Mouse (Mus musculus): ENCODE results near the gene Ttc34.

Ttc34 gene

DNA sequence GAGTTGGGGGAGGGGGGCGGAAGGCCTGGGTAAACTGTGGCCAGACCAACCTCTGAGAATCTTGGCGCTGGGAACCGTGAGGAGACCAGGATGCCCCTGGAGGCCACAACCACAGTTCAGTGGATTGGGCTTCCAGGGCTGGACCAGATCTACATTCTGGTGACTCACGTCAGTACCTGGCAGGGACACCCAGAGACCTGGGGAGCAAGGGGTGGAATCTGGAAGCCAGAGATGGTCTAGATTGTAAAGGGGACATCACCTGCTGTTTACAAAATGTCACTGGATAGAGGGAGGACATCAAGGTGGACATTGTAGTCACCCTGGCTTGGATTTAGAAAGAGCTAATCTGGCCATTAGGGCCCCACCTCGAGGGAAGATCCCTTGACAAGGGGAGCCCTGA is 58.3 kb downstream of the Ttc34 start:
- no peak for DNase-seq (ENCODE audit: low read depth, low spot score)

- no peak for DNase-seq (ENCODE audit: low read depth, low spot score)
Measured at GRCm38 (mm10) chr4:154897676-154898465, 60.6 kb downstream of the Ttc34 start.

GRCm38 (mm10) chr4:154898506-154899446 is 61.5 kb downstream of the Ttc34 start, which contains the start of gene Fam213b:
Gene Fam213b (minus strand): TSS chr4:154899135.
- peak; percentile 91 for DNase-seq (ENCODE audit: low read depth, low spot score)

DNA sequence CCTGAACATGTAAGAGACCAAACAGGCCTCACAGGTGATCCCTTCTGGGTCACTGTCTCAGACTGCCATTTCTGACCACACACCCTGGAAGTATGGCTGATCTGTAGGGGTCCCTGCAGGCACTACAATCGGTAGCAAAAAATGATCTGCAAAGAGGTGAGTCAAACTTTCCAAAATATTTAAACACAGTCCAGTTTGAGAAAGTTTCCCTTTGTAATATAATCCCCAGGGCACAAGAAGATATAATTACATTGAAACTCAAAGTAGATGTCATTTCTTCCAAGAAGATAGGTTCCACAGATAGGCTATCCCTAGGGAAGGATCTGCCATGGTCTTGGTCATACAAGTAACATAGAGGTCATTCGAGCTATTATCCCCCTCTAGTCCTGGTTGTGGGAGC is 65.1 kb downstream of the Ttc34 start:
- no peak for DNase-seq (ENCODE audit: low read depth, low spot score)

DNA sequence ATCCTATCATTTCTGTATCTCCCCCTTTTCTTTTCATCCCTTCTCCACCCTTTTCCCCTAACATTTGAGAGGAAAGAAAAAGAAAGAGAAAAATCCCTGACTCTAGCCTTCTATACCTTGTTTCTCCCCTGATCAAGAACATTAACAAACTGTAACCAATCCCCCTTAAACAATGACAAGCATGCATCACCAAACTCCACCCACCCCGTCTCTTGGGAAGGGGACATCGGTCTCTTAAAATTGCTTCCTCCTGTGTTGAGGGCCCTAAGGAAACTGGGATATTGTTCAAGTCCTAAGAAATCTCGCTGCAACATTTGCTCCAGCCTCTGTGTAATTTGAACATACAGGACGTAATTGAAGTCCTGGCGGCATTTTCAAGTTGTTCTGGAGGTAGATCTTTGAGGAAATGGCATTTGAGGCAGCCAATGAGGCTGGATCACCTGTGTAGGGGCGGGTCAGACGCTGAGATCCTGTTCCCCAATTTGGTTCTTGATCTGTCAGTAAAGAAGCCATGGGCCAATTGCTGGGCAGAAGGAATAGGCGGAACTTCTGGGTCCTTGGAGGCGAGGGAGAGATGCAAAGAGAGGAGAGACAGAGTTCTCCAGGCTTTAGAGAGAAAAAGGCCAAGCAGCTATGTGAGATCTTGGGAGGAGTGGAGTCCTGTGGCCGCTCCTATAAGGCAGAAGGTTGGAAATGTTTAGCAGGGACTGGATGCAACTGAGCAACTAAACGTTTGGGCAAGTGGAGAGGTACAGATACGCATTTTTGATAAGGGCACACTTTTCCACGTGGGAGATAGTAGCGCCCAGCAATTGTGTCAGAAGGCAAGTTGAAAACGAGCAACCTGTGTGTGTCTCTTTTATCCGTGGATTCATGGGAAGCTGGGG is 67.2 kb downstream of the Ttc34 start:
- DNase-seq (ENCODE audit: low read depth, low spot score), result no peak

GRCm38 (mm10) chr4:154907833-154908232 is 70.6 kb downstream of the Ttc34 start:
- peak; percentile 50 for DNase-seq (ENCODE audit: low read depth, low spot score)

- DNase-seq (ENCODE audit: low read depth, low spot score), result no peak
Measured at GRCm38 (mm10) chr4:154908490-154908889, 71.2 kb downstream of the Ttc34 start.

GRCm38 (mm10) chr4:154910606-154911522 is 73.6 kb downstream of the Ttc34 start:
- DNase-seq (ENCODE audit: low read depth, low spot score), result no peak

- no peak for DNase-seq (ENCODE audit: low read depth, low spot score)
Measured at GRCm38 (mm10) chr4:154911644-154912043, 74.4 kb downstream of the Ttc34 start.

GRCm38 (mm10) chr4:154913845-154914244 is 76.6 kb downstream of the Ttc34 start:
- no peak for DNase-seq (ENCODE audit: low read depth, low spot score)

GRCm38 (mm10) chr4:154914252-154914651 is 77.0 kb downstream of the Ttc34 start:
- no peak for DNase-seq (ENCODE audit: low read depth, low spot score)

DNA sequence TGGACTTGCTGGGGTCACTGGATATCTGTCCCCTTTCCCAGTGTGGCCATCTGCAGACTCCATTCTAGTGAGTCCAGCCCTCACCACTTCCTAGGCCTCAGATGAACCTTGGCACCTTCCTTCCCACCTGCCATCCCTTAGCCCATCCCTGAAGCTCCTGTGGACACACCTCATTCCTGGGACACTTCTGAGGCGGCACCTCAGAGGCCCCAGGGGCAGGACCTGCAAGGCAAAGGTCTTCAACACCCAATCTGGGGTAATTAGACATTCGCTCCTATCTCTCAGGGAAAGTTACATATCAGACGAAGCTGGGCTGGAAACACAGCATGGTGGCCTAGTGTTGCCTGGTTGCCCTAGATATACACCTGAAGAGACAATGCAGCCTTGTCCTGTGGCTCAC is 77.4 kb downstream of the Ttc34 start:
- no peak for DNase-seq (ENCODE audit: low read depth, low spot score)

DNA sequence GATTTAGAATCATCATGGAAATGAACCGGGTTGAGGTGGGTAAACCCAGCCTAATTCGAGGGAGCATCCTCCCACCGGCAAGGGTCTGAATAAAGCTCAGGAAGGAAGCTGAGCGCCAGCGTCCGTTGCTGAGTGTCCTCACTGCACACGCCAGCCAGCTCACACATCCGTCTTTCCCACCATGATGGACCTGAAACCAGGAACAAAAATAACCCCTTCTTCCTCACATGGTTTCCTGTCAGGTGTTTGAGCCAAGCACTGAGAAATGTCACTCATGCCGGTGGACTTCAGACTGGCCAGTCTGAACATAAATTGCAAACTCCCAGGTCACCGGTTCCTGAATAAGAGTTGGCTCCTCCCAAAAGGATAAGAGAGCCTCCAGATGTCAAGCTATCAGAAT is 78.0 kb downstream of the Ttc34 start:
- no peak for DNase-seq (ENCODE audit: low read depth, low spot score)

DNA sequence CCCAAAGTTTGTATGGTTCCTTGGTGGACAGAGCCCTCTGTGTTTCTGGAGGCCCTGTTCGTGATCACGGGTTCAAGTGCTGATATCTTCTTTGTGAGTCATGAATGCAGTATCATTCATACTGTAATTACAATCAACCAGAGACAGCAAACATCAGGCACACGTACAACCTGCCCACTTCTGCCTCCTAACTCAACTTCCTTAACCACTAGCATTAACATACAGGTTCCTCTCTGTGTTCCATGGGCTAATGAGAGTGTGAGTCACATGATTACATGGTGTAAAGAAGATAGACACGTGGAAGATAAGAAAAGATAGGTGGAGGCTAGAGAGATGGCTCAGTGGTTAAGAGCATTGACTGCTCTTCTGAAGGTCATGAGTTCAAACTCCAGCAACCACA is 79.4 kb downstream of the Ttc34 start:
- no peak for DNase-seq (ENCODE audit: low read depth, low spot score)
